Mouse (Mus musculus): ENCODE data around the gene Tbx5. TPM values are rescaled to one million over a fixed set of nuclear protein-coding genes. Genes with fewer than 3 reads are reported as not detected.

Gene Tbx5
- polyA plus RNA-seq, 1 experiment from 2014 or later, result 0.04 TPM

GRCm38 (mm10) chr5:119827341-119827740, 5.1 kb upstream of the Tbx5 start:
- WGBS, result 78% methylated on average over 6 of the region's 6 CpGs
- H3K4me2 ChIP-seq, result no peak overlapping the region
- no peak overlapping the region for H3K9ac ChIP-seq
- H3K4me1 ChIP-seq, result no peaks in the 10 kb centered on the region
- H3K9me3 ChIP-seq, result no peaks in the 10 kb centered on the region
- H3K27me3 ChIP-seq (replicated peaks), result peaks cover 83% of the 10 kb centered on the region
- H3K4me3 ChIP-seq, result no peak overlapping the region
- H3K27ac ChIP-seq, result no peak overlapping the region
- no peak for ATAC-seq (replicated peaks)
- H3K36me3 ChIP-seq (replicated peaks), result no peaks in the 10 kb centered on the region

GRCm38 (mm10) chr5:119830611-119831010, 1.9 kb upstream of the Tbx5 start:
- Histone ChIP-seq H3K27me3 (replicated peaks) (peaks cover 90% of the 10 kb centered on the region), H3K9me3 (no peaks in the 10 kb centered on the region), H3K36me3 (replicated peaks) (no peaks in the 10 kb centered on the region), H3K4me3 (no peak overlapping the region), H3K9ac (no peak overlapping the region), H3K4me1 (peaks cover 4% of the 10 kb centered on the region; the same call in 1 of the 2 replicates), H3K4me2 (no peak overlapping the region), H3K27ac (no peak overlapping the region)
- WGBS, result 6% methylated on average over 8 of the region's 8 CpGs
- ATAC-seq (replicated peaks), result no peak

GRCm38 (mm10) chr5:119831201-119831771, 1.2 kb upstream of the Tbx5 start:
- Histone ChIP-seq H3K27me3 (replicated peaks) (peaks cover 90% of the 10 kb centered on the region), H3K36me3 (replicated peaks) (no peaks in the 10 kb centered on the region), H3K9me3 (no peaks in the 10 kb centered on the region), H3K4me2 (no peak overlapping the region), H3K9ac (no peak overlapping the region), H3K27ac (no peak overlapping the region), H3K4me3 (no peak overlapping the region), H3K4me1 (peaks cover 4% of the 10 kb centered on the region; the same call in 1 of the 2 replicates)
- no peak for ATAC-seq (replicated peaks)
- WGBS, result 1% methylated on average over 33 of the region's 33 CpGs

DNA sequence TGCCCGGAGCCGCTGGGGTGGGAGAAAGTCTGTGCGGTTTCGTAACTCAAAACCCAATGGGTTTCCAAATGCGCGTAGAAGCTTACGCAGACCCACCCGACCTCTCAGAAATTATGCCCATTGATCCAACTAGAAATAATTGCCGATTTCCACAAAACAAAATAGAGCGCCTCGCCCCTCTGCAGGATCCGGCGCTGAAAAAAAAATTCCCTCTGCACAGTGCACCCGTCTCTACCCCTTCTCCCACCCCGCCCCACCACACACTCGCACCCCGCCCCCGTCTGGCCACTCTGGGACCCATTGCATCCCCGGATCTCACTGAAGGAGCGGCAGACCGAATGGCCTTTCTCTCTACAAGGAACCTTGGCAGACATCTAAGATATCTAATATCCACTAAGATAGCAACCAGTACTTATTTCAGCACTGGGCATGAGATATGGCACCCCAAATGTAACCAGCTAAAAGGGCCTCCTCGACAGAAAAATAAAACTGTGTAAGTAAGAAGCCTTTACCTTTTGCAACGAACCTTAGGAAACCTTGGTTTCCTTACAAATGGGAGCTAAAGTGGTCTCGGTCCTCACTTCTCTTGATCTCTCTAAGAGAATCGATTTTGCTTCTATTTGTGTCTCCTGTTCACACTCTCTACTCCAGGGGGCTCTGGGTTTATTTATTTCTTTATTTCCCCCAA, 533 bp upstream of the Tbx5 start:
- H3K9me3 ChIP-seq, result no peaks in the 10 kb centered on the region
- peaks cover 89% of the 10 kb centered on the region for H3K27me3 ChIP-seq (replicated peaks)
- peaks cover 4% of the 10 kb centered on the region; the same call in 1 of the 2 replicates for H3K4me1 ChIP-seq
- no peak overlapping the region for H3K4me2 ChIP-seq
- ATAC-seq (replicated peaks), result no peak
- H3K36me3 ChIP-seq (replicated peaks), result no peaks in the 10 kb centered on the region
- H3K4me3 ChIP-seq, result no peak overlapping the region
- no peak overlapping the region for H3K27ac ChIP-seq
- H3K9ac ChIP-seq, result no peak overlapping the region
- WGBS, result 2% methylated on average over 25 of the region's 25 CpGs

- no peaks in the 10 kb centered on the region for H3K36me3 ChIP-seq (replicated peaks)
- H3K9me3 ChIP-seq, result no peaks in the 10 kb centered on the region
- no peak overlapping the region for H3K4me3 ChIP-seq
- peaks cover 87% of the 10 kb centered on the region for H3K27me3 ChIP-seq (replicated peaks)
- no peak overlapping the region for H3K4me2 ChIP-seq
- peaks cover 4% of the 10 kb centered on the region; the same call in 1 of the 2 replicates for H3K4me1 ChIP-seq
- H3K27ac ChIP-seq, result no peak overlapping the region
- WGBS, result 5% methylated on average over 8 of the region's 8 CpGs
- H3K9ac ChIP-seq, result no peak overlapping the region
- no peak for ATAC-seq (replicated peaks)
Measured at GRCm38 (mm10) chr5:119833223-119834030, 959 bp downstream of the Tbx5 start.

GRCm38 (mm10) chr5:119834031-119834403, 1.5 kb downstream of the Tbx5 start:
- H3K9ac ChIP-seq, result no peak overlapping the region
- 4% methylated on average over 2 of the region's 2 CpGs for WGBS
- no peak overlapping the region for H3K4me2 ChIP-seq
- H3K36me3 ChIP-seq (replicated peaks), result no peaks in the 10 kb centered on the region
- H3K27ac ChIP-seq, result no peak overlapping the region
- peaks cover 87% of the 10 kb centered on the region for H3K27me3 ChIP-seq (replicated peaks)
- H3K4me3 ChIP-seq, result no peak overlapping the region
- no peaks in the 10 kb centered on the region for H3K9me3 ChIP-seq
- H3K4me1 ChIP-seq, result peaks cover 4% of the 10 kb centered on the region; the same call in 1 of the 2 replicates
- no peak for ATAC-seq (replicated peaks)

DNA sequence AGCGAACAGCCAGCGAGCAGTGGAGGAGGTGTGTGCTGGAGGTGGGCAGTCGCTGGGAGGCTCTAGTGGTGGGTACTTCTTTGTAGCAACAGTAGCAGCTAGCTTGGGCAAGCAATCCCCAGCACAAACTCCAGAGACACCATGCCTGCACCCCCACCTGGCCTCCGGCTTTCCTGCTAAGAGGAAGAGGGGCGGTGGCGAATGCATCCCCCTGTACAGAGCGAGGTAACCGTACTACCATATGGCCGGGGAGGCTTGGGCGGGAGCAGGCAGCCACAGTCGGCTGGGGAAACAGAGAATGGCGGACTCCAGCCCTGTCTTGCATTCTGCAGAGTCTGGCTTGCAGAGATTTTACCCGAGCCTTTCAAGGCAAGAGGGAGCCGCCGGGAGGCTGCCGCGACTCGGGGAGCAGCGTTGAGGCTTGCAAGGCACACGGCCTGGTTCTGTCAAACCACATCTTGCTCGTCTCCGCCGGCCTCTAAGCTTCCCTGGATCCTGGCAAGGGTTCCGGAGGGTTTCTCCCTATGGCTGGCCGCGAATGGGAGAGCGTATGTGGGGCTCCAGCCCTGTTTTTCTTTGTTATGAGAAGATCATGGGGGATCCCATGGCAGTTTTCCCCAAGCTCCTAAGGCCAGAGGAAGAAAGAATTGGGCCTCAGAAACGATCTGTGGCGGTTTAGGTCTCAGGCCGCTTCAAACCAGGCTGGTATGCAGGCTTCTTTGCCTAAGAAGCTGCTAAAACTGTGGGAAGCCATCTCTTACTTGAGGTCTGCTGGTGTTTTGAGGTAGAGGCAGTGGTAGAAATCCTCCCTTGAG, 2.8 kb downstream of the Tbx5 start:
- ATAC-seq (replicated peaks), result no peak
- H3K27ac ChIP-seq, result no peak overlapping the region
- no peaks in the 10 kb centered on the region for H3K36me3 ChIP-seq (replicated peaks)
- no peak overlapping the region for H3K4me3 ChIP-seq
- peaks cover 4% of the 10 kb centered on the region; the same call in 1 of the 2 replicates for H3K4me1 ChIP-seq
- H3K4me2 ChIP-seq, result no peak overlapping the region
- H3K27me3 ChIP-seq (replicated peaks), result peaks cover 88% of the 10 kb centered on the region
- 0% methylated on average over 30 of the region's 30 CpGs for WGBS
- H3K9me3 ChIP-seq, result no peaks in the 10 kb centered on the region
- no peak overlapping the region for H3K9ac ChIP-seq

- WGBS, result 2% methylated on average over 12 of the region's 12 CpGs
- Histone ChIP-seq H3K9me3 (no peaks in the 10 kb centered on the region), H3K27ac (no peak overlapping the region), H3K36me3 (replicated peaks) (no peaks in the 10 kb centered on the region), H3K4me2 (no peak overlapping the region), H3K9ac (no peak overlapping the region), H3K4me3 (no peak overlapping the region), H3K4me1 (peaks cover 4% of the 10 kb centered on the region; the same call in 1 of the 2 replicates), H3K27me3 (replicated peaks) (peaks cover 88% of the 10 kb centered on the region)
- no peak for ATAC-seq (replicated peaks)
Measured at GRCm38 (mm10) chr5:119835868-119836209, 3.4 kb downstream of the Tbx5 start.

DNA sequence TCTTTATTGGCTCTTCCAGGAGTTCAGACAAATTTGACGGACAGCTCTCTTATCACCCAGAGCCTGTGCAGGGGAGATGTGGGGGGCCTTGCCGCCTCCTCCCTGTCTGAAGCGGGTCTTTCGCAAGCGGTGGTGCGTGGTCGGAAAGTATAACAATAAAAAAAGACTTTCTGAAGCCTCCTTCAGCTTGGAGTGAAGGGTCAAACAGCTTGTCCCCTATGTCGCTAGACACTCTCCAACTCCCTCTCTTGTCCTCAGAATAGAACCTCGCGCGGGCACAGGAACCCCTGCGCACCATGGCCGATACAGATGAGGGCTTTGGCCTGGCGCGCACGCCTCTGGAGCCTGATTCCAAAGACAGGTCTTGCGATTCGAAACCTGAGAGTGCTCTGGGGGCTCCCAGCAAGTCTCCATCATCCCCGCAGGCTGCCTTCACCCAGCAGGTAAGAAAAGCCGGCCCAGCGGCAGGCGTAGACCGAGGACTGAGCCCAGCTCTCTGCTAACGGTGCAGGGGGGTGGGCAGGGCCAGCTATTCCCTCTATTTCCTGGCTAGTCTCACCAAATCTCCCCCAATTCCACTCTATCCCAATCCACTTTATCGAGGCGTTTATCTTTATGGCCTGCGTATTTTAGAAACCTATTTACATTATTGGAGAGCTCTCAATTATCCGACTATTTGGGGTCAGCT, 4.3 kb downstream of the Tbx5 start:
- H3K9me3 ChIP-seq, result no peaks in the 10 kb centered on the region
- no peak overlapping the region for H3K27ac ChIP-seq
- WGBS, result under 1% methylated on average over 28 of the region's 28 CpGs
- no peak overlapping the region for H3K9ac ChIP-seq
- no peak overlapping the region for H3K4me3 ChIP-seq
- no peaks in the 10 kb centered on the region for H3K36me3 ChIP-seq (replicated peaks)
- ATAC-seq (replicated peaks), result no peak
- no peak overlapping the region for H3K4me2 ChIP-seq
- peaks cover 4% of the 10 kb centered on the region; the same call in 1 of the 2 replicates for H3K4me1 ChIP-seq
- H3K27me3 ChIP-seq (replicated peaks), result peaks cover 86% of the 10 kb centered on the region

- Histone ChIP-seq H3K4me1 (peaks cover 4% of the 10 kb centered on the region; the same call in 1 of the 2 replicates), H3K4me3 (no peak overlapping the region), H3K4me2 (no peak overlapping the region), H3K9ac (no peak overlapping the region), H3K9me3 (no peaks in the 10 kb centered on the region), H3K27ac (no peak overlapping the region), H3K36me3 (replicated peaks) (no peaks in the 10 kb centered on the region), H3K27me3 (replicated peaks) (peaks cover 86% of the 10 kb centered on the region)
- WGBS, result under 1% methylated on average over 19 of the region's 19 CpGs
- no peak for ATAC-seq (replicated peaks)
Measured at GRCm38 (mm10) chr5:119837306-119837675, 4.8 kb downstream of the Tbx5 start.

- ATAC-seq (replicated peaks), result no peak
- H3K4me2 ChIP-seq, result no peak overlapping the region
- no peaks in the 10 kb centered on the region for H3K36me3 ChIP-seq (replicated peaks)
- H3K27me3 ChIP-seq (replicated peaks), result peaks cover 87% of the 10 kb centered on the region
- H3K27ac ChIP-seq, result no peak overlapping the region
- WGBS, result 3% methylated on average over 3 of the region's 3 CpGs
- no peak overlapping the region for H3K4me3 ChIP-seq
- H3K4me1 ChIP-seq, result peaks cover 4% of the 10 kb centered on the region; the same call in 1 of the 2 replicates
- H3K9me3 ChIP-seq, result no peaks in the 10 kb centered on the region
- no peak overlapping the region for H3K9ac ChIP-seq
Measured at GRCm38 (mm10) chr5:119837861-119838260, 5.4 kb downstream of the Tbx5 start.
